ENCODE assay signal across 12 mouse cellular contexts in genomic region chr15:102963671-102964640, GRCm38 (mm10). TPM values are rescaled to one million over a fixed set of nuclear protein-coding genes. Genes with fewer than 3 reads are reported as not detected.
DNase-seq lines count a peak whose midpoint lies in the region; ATAC-seq lines count a peak whose summit lies in the region.
"Had no signal": no experiment of that assay in that cellular context is flagged by ENCODE, and none has a peak within 500 bp of the region (broad histone marks: within the 10 kb centered on the region; RNA-seq: fewer than 3 reads in every experiment).

No protein-coding gene starts in this region.

- no peaks in the 10 kb centered on the region for H3K36me3 ChIP-seq in intestine, embryonic 15.5 days
- H3K36me3 ChIP-seq: hindbrain, embryonic 15.5 days had no signal

- no peak overlapping the region for H3K9ac ChIP-seq in intestine, embryonic 15.5 days
- H3K9ac ChIP-seq: forebrain, embryonic 13.5 days; hindbrain, embryonic 15.5 days had no signal

- H3K9me3 ChIP-seq in intestine, embryonic 15.5 days, result no peaks in the 10 kb centered on the region
- H3K9me3 ChIP-seq: forebrain, embryonic 13.5 days; hindbrain, embryonic 15.5 days had no signal

- ATAC-seq in intestine, embryonic 15.5 days, result no peak
- peak; percentile 38; the same call in 1 of the 2 replicates for ATAC-seq in megakaryocyte, adult 5-6 weeks (ENCODE audit: poor library complexity, severe bottlenecking)
- ATAC-seq: forebrain, embryonic 13.5 days had no signal

- no peak overlapping the region for H3K27ac ChIP-seq in intestine, embryonic 15.5 days
- H3K27ac ChIP-seq: forebrain, embryonic 13.5 days; hindbrain, embryonic 15.5 days; macrophage had no signal

- H3K4me2 ChIP-seq in intestine, embryonic 15.5 days (replicated peaks), result peak overlapping the region; percentile 31; the same call in 1 of the 2 replicates
- H3K4me2 ChIP-seq: forebrain, embryonic 13.5 days; hindbrain, embryonic 15.5 days had no signal

- 3% methylated on average over 28 of the region's 28 CpGs for WGBS in intestine, embryonic 15.5 days

- peaks cover 83% of the 10 kb centered on the region for H3K27me3 ChIP-seq in intestine, embryonic 15.5 days (replicated peaks)

- peak; percentile 26 to 47 for DNase-seq in heart, postnatal 10 days
- no peak for DNase-seq in heart, adult 8-10 months (ENCODE audit: low spot score)
- peak; percentile 79 for DNase-seq in MN1 (ENCODE audit: low spot score)
- DNase-seq in cerebellum, adult 18-20 months, result no peak
- DNase-seq in cerebellum, postnatal 10 days, result no peak
- no peak for DNase-seq in left cerebral cortex, adult 8-10 months (ENCODE audit: low spot score in 2 of 2)
- DNase-seq: thymus, postnatal 36 days had no signal

- 0 out of 2 replicates have a peak, but pooled peaks cover 12% of the 10 kb centered on the region for H3K4me1 ChIP-seq in intestine, embryonic 15.5 days (replicated peaks)
- H3K4me1 ChIP-seq: hindbrain, embryonic 15.5 days had no signal

- peak overlapping the region; percentile 10; the same call in 1 of the 2 replicates for H3K4me3 ChIP-seq in intestine, embryonic 15.5 days (replicated peaks)
- H3K4me3 ChIP-seq: forebrain, embryonic 13.5 days; hindbrain, embryonic 15.5 days had no signal

- intact Hi-C loops in heart, postnatal 10 days (cut with DNase I), result no loop called here

RNA-seq across cellular contexts. Expression of gene Hoxc10, which starts 2.6 kb away (rescaled TPM):
- total RNA-seq in heart, postnatal 10 days (2021), result not detected
- not detected for total RNA-seq in heart, adult 8-10 months (2022)
- polyA plus RNA-seq in intestine, embryonic 15.5 days (2015; fragmentation: Nextera tagmentation; extraction: Ambion mirVana), result 1.9 and 2.6 TPM in 2 replicates
- total RNA-seq in megakaryocyte, adult 5-6 weeks (2015), result not detected in 2 replicates
- total RNA-seq in megakaryocyte, adult 5-6 weeks (2017), result not detected in 2 replicates
- not detected for total RNA-seq in left cerebral cortex, adult 8-10 months (2022)
- polyA plus RNA-seq: forebrain, embryonic 13.5 days; hindbrain, embryonic 15.5 days; macrophage had no signal

RNA-seq across cellular contexts. Expression of gene Hoxc5, which starts 3.3 kb away (rescaled TPM):
- total RNA-seq in heart, postnatal 10 days (2021), result under 1 TPM; 0.12 to 0.15 TPM
- under 1 TPM in 1 of 4 experiments, not detected in 3; 0.12 TPM for total RNA-seq in heart, adult 8-10 months (2022)
- polyA plus RNA-seq in intestine, embryonic 15.5 days (2015; fragmentation: Nextera tagmentation; extraction: Ambion mirVana), result 7.7 and 10.1 TPM in 2 replicates
- total RNA-seq in megakaryocyte, adult 5-6 weeks (2015), result not detected in 2 replicates
- not detected in 2 replicates for total RNA-seq in megakaryocyte, adult 5-6 weeks (2017)
- not detected for total RNA-seq in left cerebral cortex, adult 8-10 months (2022)
- polyA plus RNA-seq: forebrain, embryonic 13.5 days; macrophage had no signal

RNA-seq across cellular contexts. Expression of gene Hoxc11, which starts 9.7 kb away (rescaled TPM):
- not detected for total RNA-seq in heart, postnatal 10 days (2021)
- not detected for total RNA-seq in heart, adult 8-10 months (2022)
- polyA plus RNA-seq in intestine, embryonic 15.5 days (2015; fragmentation: Nextera tagmentation; extraction: Ambion mirVana), result not detected in 2 replicates
- not detected in 2 replicates for total RNA-seq in megakaryocyte, adult 5-6 weeks (2015)
- total RNA-seq in megakaryocyte, adult 5-6 weeks (2017), result not detected in 2 replicates
- total RNA-seq in left cerebral cortex, adult 8-10 months (2022), result not detected
- polyA plus RNA-seq: forebrain, embryonic 13.5 days; hindbrain, embryonic 15.5 days; macrophage had no signal

RNA-seq across cellular contexts. Expression of gene Hoxc9, which starts 12.3 kb away (rescaled TPM):
- total RNA-seq in heart, postnatal 10 days (2021), result not detected
- total RNA-seq in heart, adult 8-10 months (2022), result not detected
- 1.3 and 1.4 TPM in 2 replicates for polyA plus RNA-seq in intestine, embryonic 15.5 days (2015; fragmentation: Nextera tagmentation; extraction: Ambion mirVana)
- not detected in 2 replicates for total RNA-seq in megakaryocyte, adult 5-6 weeks (2015)
- total RNA-seq in megakaryocyte, adult 5-6 weeks (2017), result not detected in 2 replicates
- not detected for total RNA-seq in left cerebral cortex, adult 8-10 months (2022)
- polyA plus RNA-seq: forebrain, embryonic 13.5 days; macrophage had no signal

RNA-seq across cellular contexts. Expression of gene Hoxc8, which starts 26.5 kb away (rescaled TPM):
- not detected for total RNA-seq in heart, postnatal 10 days (2021)
- not detected for total RNA-seq in heart, adult 8-10 months (2022)
- polyA plus RNA-seq in intestine, embryonic 15.5 days (2015; fragmentation: Nextera tagmentation; extraction: Ambion mirVana), result 6.2 and 7.0 TPM in 2 replicates
- total RNA-seq in megakaryocyte, adult 5-6 weeks (2015), result not detected in 2 replicates
- total RNA-seq in megakaryocyte, adult 5-6 weeks (2017), result not detected in 2 replicates
- total RNA-seq in left cerebral cortex, adult 8-10 months (2022), result not detected
- polyA plus RNA-seq: forebrain, embryonic 13.5 days; macrophage had no signal

Comparison
In these comparisons a context has a peak if more than half of its experiments do, and no peak if none do; other contexts are left out.
1. DNase-seq: peak in heart, postnatal 10 days (2 of 2) and MN1 (single experiment); none in heart, adult 8-10 months (single experiment), cerebellum, adult 18-20 months (0 of 2), cerebellum, postnatal 10 days (0 of 2) and left cerebral cortex, adult 8-10 months (0 of 2).